Mouse (Mus musculus) urinary bladder, postnatal 4 days (tissue): ENCODE measurements around the gene BC052040.

Experiments
- DNase-seq, 2 experiments: peaks; one replicate each; pipeline ENCODE4 v3.0.0; 2021 to 2022; ENCODE audit warnings: low spot score in 2 of 2

Gene BC052040

GRCm38 (mm10) chr2:115769597-115770305, 188.2 kb downstream of the BC052040 start:
- no peak for DNase-seq

DNA sequence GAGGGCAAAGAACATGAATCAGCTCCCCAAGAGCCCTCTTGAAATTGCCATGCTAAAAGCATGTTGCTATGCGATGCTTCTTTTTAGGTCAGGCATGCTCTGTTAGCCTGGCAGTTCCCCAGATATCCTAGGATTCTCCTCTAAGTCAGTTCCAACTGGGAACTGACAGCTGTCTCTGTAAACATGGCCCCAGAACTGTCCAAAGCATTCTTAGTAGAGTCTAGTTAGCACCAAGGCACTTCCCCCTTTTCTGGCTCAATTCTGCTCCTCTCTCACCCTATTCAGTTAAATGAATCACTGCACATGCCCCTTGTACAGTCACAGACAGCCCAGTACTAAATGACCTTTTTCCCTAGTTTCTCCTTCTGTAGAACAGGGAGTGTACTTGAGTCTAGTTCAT, 191.2 kb downstream of the BC052040 start:
- no peak for DNase-seq

- no peak for DNase-seq
Observed at GRCm38 (mm10) chr2:115774153-115774908, 192.8 kb downstream of the BC052040 start.

- peak in 1 of 2 experiments; percentile 33 for DNase-seq
Observed at GRCm38 (mm10) chr2:115775488-115776217, 194.1 kb downstream of the BC052040 start.

DNA sequence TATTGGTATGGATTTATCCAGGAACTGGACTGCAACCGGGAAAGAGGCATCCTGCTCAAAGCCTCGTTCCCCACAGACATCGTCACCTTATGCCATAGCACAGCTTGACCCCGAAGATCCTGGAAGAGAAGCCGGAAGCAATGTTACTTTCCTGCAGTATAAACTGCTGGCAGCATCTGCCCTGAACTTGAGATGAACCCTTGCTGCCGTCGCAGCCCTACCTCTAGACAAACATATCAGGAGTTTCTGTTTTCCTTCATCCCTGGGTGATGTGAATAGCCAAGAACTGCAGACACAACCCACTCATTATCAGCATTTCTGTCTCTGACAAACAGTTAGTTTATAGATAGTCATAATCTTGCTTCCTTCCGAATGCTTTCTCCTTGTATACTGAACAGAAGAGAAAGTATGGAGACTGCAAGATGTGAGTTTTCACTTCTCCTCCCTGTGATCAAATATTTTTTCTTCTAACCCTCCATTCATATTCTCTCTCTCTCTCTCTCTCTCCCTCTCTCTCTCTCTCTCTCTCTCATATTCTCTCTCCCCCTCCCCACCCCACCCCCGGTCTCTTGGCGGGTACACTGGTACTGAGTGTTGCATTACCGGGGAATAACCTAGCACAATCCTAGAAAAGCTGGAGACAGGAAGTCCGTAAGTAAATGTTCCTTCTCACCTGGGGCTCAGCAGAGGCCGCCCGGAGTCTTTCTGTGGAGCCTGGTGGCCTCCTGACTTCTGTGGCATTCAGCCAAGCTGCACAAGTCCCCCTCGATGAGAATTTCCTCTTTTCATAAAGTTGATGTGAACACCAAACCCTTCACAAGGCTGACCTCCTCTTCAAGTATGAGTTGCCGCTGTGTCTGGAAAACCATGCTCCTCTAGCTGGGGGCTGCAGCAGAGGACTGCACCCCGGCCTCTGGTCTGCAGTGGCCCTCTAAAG, 195.7 kb downstream of the BC052040 start:
- DNase-seq = no peak

GRCm38 (mm10) chr2:115780546-115781011, 199.1 kb downstream of the BC052040 start:
- DNase-seq = no peak

GRCm38 (mm10) chr2:115785687-115786086, 204.2 kb downstream of the BC052040 start:
- DNase-seq = no peak

DNA sequence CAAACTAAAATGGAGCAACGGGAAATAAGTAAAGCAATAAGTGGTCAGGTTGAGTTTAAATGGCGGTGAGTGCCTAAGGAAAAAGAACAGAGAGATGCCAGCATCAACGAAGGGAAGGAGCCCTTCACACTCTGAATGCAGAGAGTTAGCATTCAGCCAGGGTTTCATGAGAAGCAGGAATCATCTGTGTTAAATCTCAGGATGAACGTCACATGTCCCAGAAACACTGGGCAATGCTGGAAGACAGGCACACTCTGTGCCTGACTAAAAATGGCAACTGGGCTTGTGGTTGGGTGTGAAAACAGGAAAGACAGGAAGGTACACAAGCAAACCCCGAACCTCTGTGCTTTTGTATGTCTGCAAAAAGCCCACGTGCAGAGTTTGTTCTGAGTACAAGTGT, 217.3 kb downstream of the BC052040 start:
- DNase-seq = no peak

DNA sequence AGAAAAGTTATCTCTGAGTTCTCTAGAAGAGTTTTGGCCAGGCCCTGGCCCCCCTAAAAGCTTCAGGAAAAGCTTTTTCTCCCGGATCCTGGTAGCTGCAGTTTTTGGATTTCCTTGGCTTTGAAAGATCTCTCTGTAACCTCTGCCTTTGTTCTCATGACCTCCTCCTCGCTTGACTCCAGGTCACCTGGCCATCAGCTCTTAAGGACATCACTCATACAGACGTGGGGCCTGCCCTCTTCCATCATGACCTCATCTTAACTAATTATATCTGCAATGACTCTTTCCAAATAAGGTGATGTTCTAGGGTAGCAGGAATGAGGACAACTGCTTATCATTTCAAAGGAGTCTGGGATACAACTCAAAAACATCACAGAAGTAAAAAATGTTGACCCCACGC, 226.9 kb downstream of the BC052040 start:
- no peak for DNase-seq

DNA sequence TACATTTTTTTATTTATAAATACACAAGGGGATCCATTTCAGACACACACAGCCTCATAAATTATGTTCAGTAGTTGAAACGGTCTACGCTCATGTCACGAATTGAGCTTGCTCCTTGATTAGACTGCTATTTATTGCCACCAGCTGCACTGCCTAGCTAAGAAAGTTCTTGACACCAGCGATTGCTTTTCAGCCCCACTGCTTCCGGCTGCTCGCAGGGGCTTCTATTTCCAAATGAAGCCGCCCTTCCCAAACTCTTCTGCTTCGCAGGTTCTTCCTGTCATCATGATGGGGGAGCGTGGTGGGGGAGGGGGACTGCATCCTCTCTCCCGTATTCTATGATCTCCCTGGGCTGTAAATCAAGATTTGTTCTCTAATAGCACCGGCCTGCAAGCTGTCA, 231.8 kb downstream of the BC052040 start:
- no peak for DNase-seq

GRCm38 (mm10) chr2:115813721-115814120, 232.2 kb downstream of the BC052040 start:
- no peak for DNase-seq

DNA sequence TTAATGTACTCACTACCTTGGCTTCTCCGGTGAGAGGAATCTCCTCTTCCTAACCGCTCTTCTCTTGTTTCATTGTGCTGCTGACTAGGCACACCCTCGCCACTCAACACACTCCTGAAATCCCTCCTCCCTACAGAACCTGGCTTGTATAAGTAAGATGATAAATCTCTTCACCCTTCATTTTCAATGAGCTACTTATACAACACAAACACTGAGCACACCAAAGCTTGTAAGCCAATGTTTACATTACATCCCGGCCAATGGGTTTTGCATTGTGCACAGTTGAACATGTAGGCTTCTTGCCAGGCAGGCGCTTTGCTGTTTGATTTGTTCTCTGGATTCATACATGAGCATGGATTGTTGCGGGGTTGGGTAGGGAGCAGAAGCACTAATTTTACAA, 236.4 kb downstream of the BC052040 start:
- no peak for DNase-seq

DNA sequence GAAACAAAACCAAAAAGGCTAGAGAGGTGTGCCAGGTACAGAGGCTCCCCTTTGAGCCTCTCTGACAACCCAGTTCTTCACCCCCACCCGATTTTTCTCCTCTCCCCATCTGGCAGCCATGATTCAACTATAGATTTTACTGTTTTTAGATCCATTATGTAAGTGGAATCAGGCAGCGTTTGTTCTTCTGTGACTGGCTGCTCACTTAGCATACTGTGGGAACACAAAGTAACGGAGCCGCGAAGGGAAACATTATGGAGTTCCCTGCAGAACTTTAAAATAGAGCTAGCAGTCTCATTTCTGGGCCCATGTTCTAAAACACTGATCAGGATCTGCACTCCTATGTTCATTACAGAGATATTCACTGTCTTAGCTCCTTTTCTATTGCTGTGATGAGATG, 240.8 kb downstream of the BC052040 start:
- DNase-seq = no peak
